Mouse (Mus musculus): Measurements from ENCODE around the gene Cpeb3. TPM values are rescaled to one million over a fixed set of nuclear protein-coding genes. Genes with fewer than 3 reads are reported as not detected.

The Cpeb3 gene
- total and polyA plus RNA-seq, 3 experiments = 2.0 to 5.2 (median 2.0) TPM

DNA sequence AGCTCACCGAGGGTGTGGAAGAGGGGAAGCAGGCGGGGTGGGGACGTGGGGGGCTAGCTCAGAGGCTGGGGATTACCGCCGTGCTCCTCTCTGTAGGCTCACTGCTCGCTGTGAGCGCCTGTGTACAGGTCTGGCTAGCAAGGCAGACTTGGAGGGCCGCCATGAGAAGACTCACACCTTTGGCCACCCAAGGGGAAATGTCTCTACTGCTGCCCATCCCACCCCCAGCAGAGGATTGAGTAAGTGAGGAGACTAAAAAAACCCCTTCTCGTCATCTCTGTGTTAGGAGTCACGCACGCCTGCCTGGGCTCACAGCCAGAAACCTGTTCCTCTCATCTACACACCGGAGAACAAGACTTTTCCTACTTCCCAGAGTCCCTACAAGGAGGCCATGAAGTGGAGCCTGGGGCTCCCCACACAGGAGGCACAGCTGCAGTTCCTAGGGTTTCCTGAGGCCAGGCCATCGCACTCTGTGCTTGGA is 182.5 kb downstream of the Cpeb3 start:
- no peaks in the 10 kb centered on the region for H3K36me3 ChIP-seq (replicated peaks)
- H3K9me3 ChIP-seq (replicated peaks) = peaks cover 4% of the 10 kb centered on the region; the same call in 1 of the 2 replicates
- peaks cover 13% of the 10 kb centered on the region; the same call in 1 of the 2 replicates for H3K27me3 ChIP-seq (ENCODE audit: insufficient read depth, low read length)
- H3K4me1 ChIP-seq (ENCODE audit: insufficient read depth, low read depth, low read length) = peaks cover 2% of the 10 kb centered on the region; the same call in 1 of the 2 replicates
- H3K4me3 ChIP-seq (ENCODE audit: low read depth, low read length) = no peak overlapping the region
- DNase-seq (ENCODE audit: low spot score) (no peak), ATAC-seq (ENCODE audit: extremely low read depth, insufficient number of reproducible peaks, low FRiP score, poor library complexity, severe bottlenecking) (no peak)
- TF ChIP-seq GATA1 (IDR thresholded peaks at IDR 0.05; ENCODE audit: borderline replicate concordance, low read length) (no peak), POLR2AphosphoS5 (IDR thresholded peaks at IDR 0.05; ENCODE audit: insufficient replicate concordance, low read depth, low read length) (no peak), GATA2 (IDR thresholded peaks at IDR 0.05; ENCODE audit: borderline replicate concordance, low read depth, low read length) (no peak), CTCF (IDR thresholded peaks at IDR 0.05; ENCODE audit: low read depth, low read length) (no peak), TAL1 (conservative IDR thresholded peaks at IDR 0.05; ENCODE audit: low read depth, low read length) (no peak)

GRCm38 (mm10) chr19:37022146-37022545 is 186.3 kb downstream of the Cpeb3 start:
- H3K9me3 ChIP-seq (replicated peaks) = no peaks in the 10 kb centered on the region
- peaks cover 10% of the 10 kb centered on the region; the same call in 1 of the 2 replicates for H3K27me3 ChIP-seq (ENCODE audit: insufficient read depth, low read length)
- TF ChIP-seq GATA2 (IDR thresholded peaks at IDR 0.05; ENCODE audit: borderline replicate concordance, low read depth, low read length) (no peak), GATA1 (IDR thresholded peaks at IDR 0.05; ENCODE audit: borderline replicate concordance, low read length) (no peak), POLR2AphosphoS5 (IDR thresholded peaks at IDR 0.05; ENCODE audit: insufficient replicate concordance, low read depth, low read length) (no peak), TAL1 (conservative IDR thresholded peaks at IDR 0.05; ENCODE audit: low read depth, low read length) (no peak), CTCF (IDR thresholded peaks at IDR 0.05; ENCODE audit: low read depth, low read length) (no peak)
- H3K4me3 ChIP-seq (ENCODE audit: low read depth, low read length) = no peak overlapping the region
- H3K36me3 ChIP-seq (replicated peaks) = no peaks in the 10 kb centered on the region
- H3K4me1 ChIP-seq (ENCODE audit: insufficient read depth, low read depth, low read length) = peaks cover 14% of the 10 kb centered on the region
- DNase-seq (ENCODE audit: low spot score) (no peak), ATAC-seq (ENCODE audit: extremely low read depth, insufficient number of reproducible peaks, low FRiP score, poor library complexity, severe bottlenecking) (no peak)

DNA sequence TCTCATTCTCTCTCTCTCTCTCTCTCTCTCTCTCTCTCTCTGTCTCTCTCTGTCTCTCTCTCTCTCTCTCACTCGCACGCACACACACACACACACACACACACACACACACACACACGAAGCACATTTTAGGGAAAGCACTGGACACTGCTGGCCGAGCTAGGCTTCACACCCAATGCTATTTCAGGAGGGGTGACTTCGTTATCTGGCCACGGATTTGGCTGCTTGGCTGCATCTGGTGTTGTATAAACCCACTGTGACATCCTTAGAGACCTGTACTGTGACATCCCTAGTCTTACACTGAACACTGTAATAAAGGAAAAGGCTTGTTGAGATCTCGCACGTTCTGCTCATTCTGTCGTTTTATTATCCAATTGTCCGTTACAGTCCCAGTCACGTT is 187.4 kb downstream of the Cpeb3 start:
- Histone ChIP-seq H3K36me3 (replicated peaks) (no peaks in the 10 kb centered on the region), H3K9me3 (replicated peaks) (no peaks in the 10 kb centered on the region), H3K27me3 (ENCODE audit: insufficient read depth, low read length) (peaks cover 7% of the 10 kb centered on the region; the same call in 1 of the 2 replicates), H3K4me3 (ENCODE audit: low read depth, low read length) (no peak overlapping the region), H3K4me1 (ENCODE audit: insufficient read depth, low read depth, low read length) (peaks cover 14% of the 10 kb centered on the region)
- TF ChIP-seq GATA2 (IDR thresholded peaks at IDR 0.05; ENCODE audit: borderline replicate concordance, low read depth, low read length) (no peak), GATA1 (IDR thresholded peaks at IDR 0.05; ENCODE audit: borderline replicate concordance, low read length) (no peak), POLR2AphosphoS5 (IDR thresholded peaks at IDR 0.05; ENCODE audit: insufficient replicate concordance, low read depth, low read length) (no peak), TAL1 (conservative IDR thresholded peaks at IDR 0.05; ENCODE audit: low read depth, low read length) (no peak), CTCF (IDR thresholded peaks at IDR 0.05; ENCODE audit: low read depth, low read length) (no peak)
- DNase-seq (ENCODE audit: low spot score) (no peak), ATAC-seq (ENCODE audit: extremely low read depth, insufficient number of reproducible peaks, low FRiP score, poor library complexity, severe bottlenecking) (no peak)

GRCm38 (mm10) chr19:37020531-37020930 is 187.9 kb downstream of the Cpeb3 start:
- peaks cover 4% of the 10 kb centered on the region; the same call in 1 of the 2 replicates for H3K27me3 ChIP-seq (ENCODE audit: insufficient read depth, low read length)
- TF ChIP-seq TAL1 (conservative IDR thresholded peaks at IDR 0.05; ENCODE audit: low read depth, low read length) (no peak), GATA2 (IDR thresholded peaks at IDR 0.05; ENCODE audit: borderline replicate concordance, low read depth, low read length) (no peak), POLR2AphosphoS5 (IDR thresholded peaks at IDR 0.05; ENCODE audit: insufficient replicate concordance, low read depth, low read length) (no peak), GATA1 (IDR thresholded peaks at IDR 0.05; ENCODE audit: borderline replicate concordance, low read length) (no peak), CTCF (IDR thresholded peaks at IDR 0.05; ENCODE audit: low read depth, low read length) (no peak)
- no peaks in the 10 kb centered on the region for H3K36me3 ChIP-seq (replicated peaks)
- no peak for ATAC-seq (ENCODE audit: extremely low read depth, insufficient number of reproducible peaks, low FRiP score, poor library complexity, severe bottlenecking)
- H3K9me3 ChIP-seq (replicated peaks) = no peaks in the 10 kb centered on the region
- H3K4me3 ChIP-seq (ENCODE audit: low read depth, low read length) = no peak overlapping the region
- peaks cover 14% of the 10 kb centered on the region for H3K4me1 ChIP-seq (ENCODE audit: insufficient read depth, low read depth, low read length)
- no peak for DNase-seq (ENCODE audit: low spot score)

GRCm38 (mm10) chr19:37018931-37019330 is 189.5 kb downstream of the Cpeb3 start:
- Histone ChIP-seq H3K4me3 (ENCODE audit: low read depth, low read length) (no peak overlapping the region), H3K36me3 (replicated peaks) (peaks cover 10% of the 10 kb centered on the region), H3K27me3 (ENCODE audit: insufficient read depth, low read length) (no peaks in the 10 kb centered on the region), H3K4me1 (ENCODE audit: insufficient read depth, low read depth, low read length) (peaks cover 14% of the 10 kb centered on the region), H3K9me3 (replicated peaks) (no peaks in the 10 kb centered on the region)
- ATAC-seq (ENCODE audit: extremely low read depth, insufficient number of reproducible peaks, low FRiP score, poor library complexity, severe bottlenecking) (no peak), DNase-seq (ENCODE audit: low spot score) (no peak)
- TF ChIP-seq GATA2 (IDR thresholded peaks at IDR 0.05; ENCODE audit: borderline replicate concordance, low read depth, low read length) (no peak), TAL1 (conservative IDR thresholded peaks at IDR 0.05; ENCODE audit: low read depth, low read length) (no peak), GATA1 (IDR thresholded peaks at IDR 0.05; ENCODE audit: borderline replicate concordance, low read length) (no peak), POLR2AphosphoS5 (IDR thresholded peaks at IDR 0.05; ENCODE audit: insufficient replicate concordance, low read depth, low read length) (no peak), CTCF (IDR thresholded peaks at IDR 0.05; ENCODE audit: low read depth, low read length) (no peak)

DNA sequence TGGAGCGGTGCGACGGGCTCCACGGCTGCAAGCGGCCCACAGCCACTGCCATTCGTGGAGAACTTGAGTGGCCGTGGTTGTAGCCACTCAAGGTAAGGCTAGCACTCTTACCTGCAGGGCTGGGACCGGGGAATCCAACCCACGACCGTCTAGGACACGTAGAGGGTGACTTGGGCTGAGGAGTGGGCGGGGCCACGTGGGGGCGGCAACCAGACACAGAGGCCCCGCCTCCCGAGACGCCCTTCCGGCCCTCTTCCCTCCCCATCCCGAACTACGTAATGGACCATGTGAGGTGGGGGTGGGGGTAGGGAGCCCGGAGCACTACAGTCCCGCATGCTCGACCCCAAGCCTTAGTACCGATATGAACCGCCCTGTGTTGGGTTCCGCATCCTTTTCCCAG is 190.0 kb downstream of the Cpeb3 start:
- no peaks in the 10 kb centered on the region for H3K27me3 ChIP-seq (ENCODE audit: insufficient read depth, low read length)
- no peak overlapping the region for H3K4me3 ChIP-seq (ENCODE audit: low read depth, low read length)
- peaks cover 15% of the 10 kb centered on the region for H3K36me3 ChIP-seq (replicated peaks)
- ATAC-seq (ENCODE audit: extremely low read depth, insufficient number of reproducible peaks, low FRiP score, poor library complexity, severe bottlenecking) (no peak), DNase-seq (ENCODE audit: low spot score) (no peak)
- TF ChIP-seq GATA1 (IDR thresholded peaks at IDR 0.05; ENCODE audit: borderline replicate concordance, low read length) (no peak), CTCF (IDR thresholded peaks at IDR 0.05; ENCODE audit: low read depth, low read length) (no peak), TAL1 (conservative IDR thresholded peaks at IDR 0.05; ENCODE audit: low read depth, low read length) (no peak), GATA2 (IDR thresholded peaks at IDR 0.05; ENCODE audit: borderline replicate concordance, low read depth, low read length) (no peak), POLR2AphosphoS5 (IDR thresholded peaks at IDR 0.05; ENCODE audit: insufficient replicate concordance, low read depth, low read length) (no peak)
- H3K9me3 ChIP-seq (replicated peaks) = no peaks in the 10 kb centered on the region
- peaks cover 16% of the 10 kb centered on the region for H3K4me1 ChIP-seq (ENCODE audit: insufficient read depth, low read depth, low read length)
